ENCODE assay signal across 10 mouse cellular contexts in the genomic region with DNA sequence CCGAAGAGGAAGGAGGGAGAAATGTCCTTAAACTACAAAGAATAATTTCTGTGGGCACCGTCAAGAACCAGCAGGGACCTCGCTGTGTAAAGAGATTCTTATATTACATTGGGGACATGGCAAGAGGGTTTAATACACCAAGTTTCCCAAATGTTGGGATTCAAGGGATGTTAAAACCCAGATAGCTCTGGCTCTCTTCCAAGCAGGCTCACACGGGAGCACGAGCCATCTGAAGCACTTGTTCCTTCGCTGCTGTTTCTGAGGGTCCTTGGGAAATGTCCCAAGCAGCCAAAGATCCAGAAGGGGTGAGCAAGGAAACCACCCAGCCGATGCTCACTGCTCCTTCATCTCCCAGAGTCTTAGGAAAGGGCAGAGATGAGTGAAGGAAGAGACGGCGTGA.
A peak's percentile ranks its signal among the peaks of the same experiment; 100 is the strongest.
DNase-seq lines count a peak whose midpoint lies in the region; ATAC-seq lines count a peak whose summit lies in the region.
"Had no signal": no experiment of that assay in that cellular context is flagged by ENCODE, and none has a peak within 500 bp of the region (broad histone marks: within the 10 kb centered on the region; RNA-seq: fewer than 3 reads in every experiment).

No protein-coding gene starts in this region.

- WGBS in hindbrain, embryonic 13.5 days: 72% methylated on average over 9 of the region's 9 CpGs
- 92% methylated on average over 9 of the region's 9 CpGs for WGBS in hindbrain, embryonic 10.5 days
- WGBS in lung, embryonic 15.5 days: 57% methylated on average over 9 of the region's 9 CpGs
- WGBS in forebrain, embryonic 14.5 days: 54% methylated on average over 9 of the region's 9 CpGs
- WGBS in neural tube, embryonic 15.5 days: 52% methylated on average over 9 of the region's 9 CpGs

- no peaks in the 10 kb centered on the region for H3K9me3 ChIP-seq in hindbrain, embryonic 13.5 days
- no peaks in the 10 kb centered on the region for H3K9me3 ChIP-seq in hindbrain, embryonic 10.5 days
- H3K9me3 ChIP-seq in lung, embryonic 15.5 days: no peaks in the 10 kb centered on the region
- no peaks in the 10 kb centered on the region for H3K9me3 ChIP-seq in forebrain, embryonic 14.5 days (replicated peaks; ENCODE audit: control insufficient read depth, low read length)
- H3K9me3 ChIP-seq in neural tube, embryonic 15.5 days (replicated peaks): no peaks in the 10 kb centered on the region

- H3K27ac ChIP-seq in hindbrain, embryonic 13.5 days: no peak overlapping the region
- no peak overlapping the region for H3K27ac ChIP-seq in hindbrain, embryonic 10.5 days
- H3K27ac ChIP-seq in lung, embryonic 15.5 days: peak overlapping the region; percentile 92
- no peak overlapping the region for H3K27ac ChIP-seq in forebrain, embryonic 14.5 days (ENCODE audit: low read depth, low read length)
- no peak overlapping the region for H3K27ac ChIP-seq in neural tube, embryonic 15.5 days (replicated peaks)
- H3K27ac ChIP-seq: macrophage had no signal

- 0 out of 2 replicates have a peak, but pooled peaks cover 12% of the 10 kb centered on the region for H3K27me3 ChIP-seq in hindbrain, embryonic 13.5 days
- peaks cover 26% of the 10 kb centered on the region for H3K27me3 ChIP-seq in hindbrain, embryonic 10.5 days (ENCODE audit: insufficient read depth, poor library complexity, severe bottlenecking)
- H3K27me3 ChIP-seq in lung, embryonic 15.5 days: no peaks in the 10 kb centered on the region
- no peaks in the 10 kb centered on the region for H3K27me3 ChIP-seq in forebrain, embryonic 14.5 days (replicated peaks; ENCODE audit: control insufficient read depth, insufficient read depth, low read length)
- H3K27me3 ChIP-seq in neural tube, embryonic 15.5 days (replicated peaks): no peaks in the 10 kb centered on the region

- no peaks in the 10 kb centered on the region for H3K36me3 ChIP-seq in hindbrain, embryonic 13.5 days
- no peaks in the 10 kb centered on the region for H3K36me3 ChIP-seq in hindbrain, embryonic 10.5 days
- H3K36me3 ChIP-seq in lung, embryonic 15.5 days: no peaks in the 10 kb centered on the region
- H3K36me3 ChIP-seq in forebrain, embryonic 14.5 days (ENCODE audit: control insufficient read depth, insufficient read depth, low read length): no peaks in the 10 kb centered on the region
- no peaks in the 10 kb centered on the region for H3K36me3 ChIP-seq in neural tube, embryonic 15.5 days

- no peak for DNase-seq in hindbrain, embryonic 10.5 days (ENCODE audit: low spot score)
- no peak for DNase-seq in lung, adult 18-20 months
- peak; percentile 38 for DNase-seq in forebrain, embryonic 14.5 days (ENCODE audit: low spot score)
- no peak for DNase-seq in layer of hippocampus, adult 9-11 months
- DNase-seq: kidney, postnatal 10 days; right cerebral cortex, postnatal 25 days had no signal

- 0 out of 2 replicates have a peak overlapping the region, but pooled peaks have one; percentile 13 for H3K4me2 ChIP-seq in hindbrain, embryonic 13.5 days
- peak overlapping the region; percentile 32; the same call in 1 of the 2 replicates for H3K4me2 ChIP-seq in lung, embryonic 15.5 days
- H3K4me2 ChIP-seq in forebrain, embryonic 14.5 days (ENCODE audit: low read length): peak overlapping the region; percentile 31; the same call in 1 of the 2 replicates
- peak overlapping the region; percentile 35 for H3K4me2 ChIP-seq in neural tube, embryonic 15.5 days

- no peak for ATAC-seq in hindbrain, embryonic 13.5 days (ENCODE audit: low FRiP score)
- no peak for ATAC-seq in lung, embryonic 15.5 days (ENCODE audit: borderline replicate concordance, extremely low read depth, low FRiP score, low TSS enrichment)
- no peak for ATAC-seq in forebrain, embryonic 14.5 days
- ATAC-seq in neural tube, embryonic 15.5 days (ENCODE audit: low FRiP score): no peak

- peaks cover 17% of the 10 kb centered on the region for H3K4me1 ChIP-seq in hindbrain, embryonic 13.5 days (replicated peaks)
- peaks cover 15% of the 10 kb centered on the region for H3K4me1 ChIP-seq in hindbrain, embryonic 10.5 days (replicated peaks)
- peaks cover 38% of the 10 kb centered on the region for H3K4me1 ChIP-seq in lung, embryonic 15.5 days
- peaks cover 19% of the 10 kb centered on the region for H3K4me1 ChIP-seq in forebrain, embryonic 14.5 days (ENCODE audit: control insufficient read depth, insufficient read depth, low read length)
- H3K4me1 ChIP-seq in neural tube, embryonic 15.5 days: peaks cover 16% of the 10 kb centered on the region

- no peak overlapping the region for H3K4me3 ChIP-seq in hindbrain, embryonic 13.5 days
- H3K4me3 ChIP-seq in hindbrain, embryonic 10.5 days: no peak overlapping the region
- no peak overlapping the region for H3K4me3 ChIP-seq in lung, embryonic 15.5 days
- H3K4me3 ChIP-seq in forebrain, embryonic 14.5 days (ENCODE audit: low read depth, low read length): no peak overlapping the region
- H3K4me3 ChIP-seq in neural tube, embryonic 15.5 days (replicated peaks): no peak overlapping the region

- no peak overlapping the region for H3K9ac ChIP-seq in hindbrain, embryonic 13.5 days
- no peak overlapping the region for H3K9ac ChIP-seq in lung, embryonic 15.5 days
- peak overlapping the region; percentile 22; the same call in 1 of the 2 replicates for H3K9ac ChIP-seq in forebrain, embryonic 14.5 days (ENCODE audit: low read length)
- H3K9ac ChIP-seq in neural tube, embryonic 15.5 days (replicated peaks): no peak overlapping the region
